Mouse (Mus musculus) layer of hippocampus, adult 8-10 months (tissue): Measurements from ENCODE around the gene Ifnar2. TPM values are rescaled to one million over a fixed set of nuclear protein-coding genes. Genes with fewer than 3 reads are reported as not detected.

Experiments
- total RNA-seq, 4 experiments: library from RNA; stranded (reverse); gene quantifications; 2 replicates each; pipeline ENCODE4 v1.2.4; 2022

The Ifnar2 gene
- total RNA-seq, 4 experiments from 2014 or later, result 21.3 to 48.8 (median 34.5) TPM

Other genes with a start within 250 kb of the Ifnar2 start
- gene Olig2, start 147.3 kb upstream of the Ifnar2 start, total RNA-seq, result 10 to 100 TPM; 21.9 to 27.2 (median 24.1) TPM
- 100 to 1,000 TPM in 1 of 4 experiments, 10 to 100 TPM in 3; 86.9 to 110 (median 89.6) TPM for gene Olig1, start 103.0 kb upstream of the Ifnar2 start, total RNA-seq
- under 1 TPM in 1 of 4 experiments, not detected in 3; 0.72 TPM for gene Gm21970, start 18.9 kb downstream of the Ifnar2 start, total RNA-seq
- 10 to 100 TPM in 3 of 4 experiments, 1 to 10 TPM in 1; 9.6 to 18.3 (median 14.3) TPM for gene Il10rb, start 33.4 kb downstream of the Ifnar2 start, total RNA-seq
- 10 to 100 TPM; 44.9 to 54.0 (median 48.4) TPM for gene Ifnar1, start 112.5 kb downstream of the Ifnar2 start, total RNA-seq
- gene Ifngr2, start 174.3 kb downstream of the Ifnar2 start, total RNA-seq, result 10 to 100 TPM; 38.9 to 52.7 (median 46.3) TPM
- gene Tmem50b, start 225.0 kb downstream of the Ifnar2 start, total RNA-seq, result 100 to 1,000 TPM in 2 of 4 experiments, 10 to 100 TPM in 2; 78.8 to 108 (median 89.8) TPM
- gene Dnajc28, start 246.2 kb downstream of the Ifnar2 start, total RNA-seq, result 10 to 100 TPM in 1 of 4 experiments, 1 to 10 TPM in 3; 7.6 to 13.5 (median 8.8) TPM